Mouse (Mus musculus): ENCODE results near the gene Nalcn. TPM values are rescaled to one million over a fixed set of nuclear protein-coding genes. Genes with fewer than 3 reads are reported as not detected.

Gene Nalcn
- polyA plus RNA-seq, 1 experiment from 2014 or later = 0.03 TPM

DNA sequence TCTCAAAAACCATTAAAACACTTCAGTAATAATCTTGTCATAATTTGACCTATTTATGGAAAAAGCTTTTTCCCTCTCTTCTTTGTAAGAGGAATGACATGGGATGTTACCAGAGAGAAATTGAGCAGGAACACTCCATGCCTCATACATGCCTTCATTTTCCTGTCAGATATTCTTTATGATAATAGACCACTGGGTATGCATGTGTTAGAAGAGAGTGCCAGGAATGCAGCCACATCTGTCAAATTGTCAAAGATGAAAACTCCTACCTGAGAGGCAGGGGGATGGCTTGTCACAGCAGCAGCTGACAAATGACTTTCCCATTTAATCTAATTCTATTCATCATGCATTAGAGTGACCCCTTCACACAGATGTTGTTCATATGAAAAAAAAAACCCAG is 131.4 kb downstream of the Nalcn start:
- Histone ChIP-seq H3K36me3 (no peaks in the 10 kb centered on the region), H3K27me3 (no peaks in the 10 kb centered on the region), H3K9ac (no peak overlapping the region), H3K4me2 (no peak overlapping the region), H3K4me1 (replicated peaks) (no peaks in the 10 kb centered on the region), H3K4me3 (replicated peaks) (no peak overlapping the region), H3K27ac (no peak overlapping the region), H3K9me3 (replicated peaks) (no peaks in the 10 kb centered on the region)
- no peak for ATAC-seq (ENCODE audit: low read depth)
- no peak for DNase-seq

DNA sequence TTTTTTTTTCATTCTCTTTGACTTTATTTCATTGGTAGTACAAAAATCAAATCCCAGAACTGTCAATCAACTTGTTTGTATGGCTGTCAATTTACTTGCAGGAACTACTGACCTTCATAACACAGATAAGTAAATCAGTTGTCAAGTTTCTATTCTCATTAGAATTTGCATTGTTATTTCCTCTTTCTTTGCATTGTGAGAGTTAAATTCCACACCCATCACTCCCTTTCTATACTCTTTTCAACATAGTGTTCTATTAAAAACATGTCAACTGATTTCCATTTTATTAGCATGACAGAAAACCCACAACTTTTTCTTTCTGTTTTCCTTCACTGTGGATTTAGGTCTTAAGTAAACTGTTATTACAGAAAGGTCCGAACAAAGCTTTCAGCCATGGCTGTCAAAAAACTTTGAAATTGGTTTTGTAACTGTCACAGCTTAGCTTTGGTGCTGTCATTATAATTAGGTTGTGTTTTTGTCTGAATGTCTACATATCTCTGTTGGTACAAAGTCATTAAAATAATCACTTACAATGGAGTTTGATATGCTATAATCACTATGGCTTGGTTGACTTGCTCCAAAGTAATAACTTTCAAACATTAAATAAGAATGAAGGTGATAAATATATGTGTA is 138.3 kb downstream of the Nalcn start:
- WGBS (ENCODE audit: insufficient replicate concordance) = 43% methylated on average over 1 of the region's 1 CpGs
- H3K9me3 ChIP-seq (replicated peaks) = no peaks in the 10 kb centered on the region
- DNase-seq (no peak), ATAC-seq (ENCODE audit: low read depth) (no peak)
- no peaks in the 10 kb centered on the region for H3K36me3 ChIP-seq
- H3K4me3 ChIP-seq (replicated peaks) = no peak overlapping the region
- no peak overlapping the region for H3K9ac ChIP-seq
- no peaks in the 10 kb centered on the region for H3K27me3 ChIP-seq
- H3K27ac ChIP-seq = no peak overlapping the region
- no peaks in the 10 kb centered on the region for H3K4me1 ChIP-seq (replicated peaks)
- no peak overlapping the region for H3K4me2 ChIP-seq

DNA sequence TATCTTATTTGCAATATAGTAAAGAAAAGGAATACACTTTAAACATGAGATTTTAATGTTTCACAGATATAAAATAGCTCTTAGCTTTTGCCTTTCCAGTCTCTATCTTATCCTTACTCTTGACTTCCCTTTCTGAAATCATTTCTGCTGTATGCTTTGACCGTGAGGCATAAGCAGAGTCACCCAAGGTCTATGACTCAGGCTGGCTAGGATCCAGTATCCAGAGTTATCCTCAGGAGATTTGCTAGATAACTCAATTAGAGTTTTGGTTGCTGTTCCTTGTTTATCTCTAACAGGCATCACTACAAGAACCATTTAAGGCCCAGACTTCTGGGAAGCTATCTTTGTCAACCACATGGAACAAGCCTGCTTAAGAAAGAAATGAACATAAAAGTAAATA is 164.9 kb downstream of the Nalcn start:
- no peak for DNase-seq
- ATAC-seq (ENCODE audit: low read depth) = no peak
- no peak overlapping the region for H3K4me2 ChIP-seq
- WGBS (ENCODE audit: insufficient replicate concordance) = 58% methylated on average over 1 of the region's 1 CpGs
- no peaks in the 10 kb centered on the region for H3K9me3 ChIP-seq (replicated peaks)
- no peak overlapping the region for H3K9ac ChIP-seq
- H3K36me3 ChIP-seq = no peaks in the 10 kb centered on the region
- no peaks in the 10 kb centered on the region for H3K27me3 ChIP-seq
- H3K4me1 ChIP-seq (replicated peaks) = no peaks in the 10 kb centered on the region
- H3K27ac ChIP-seq = no peak overlapping the region
- no peak overlapping the region for H3K4me3 ChIP-seq (replicated peaks)

DNA sequence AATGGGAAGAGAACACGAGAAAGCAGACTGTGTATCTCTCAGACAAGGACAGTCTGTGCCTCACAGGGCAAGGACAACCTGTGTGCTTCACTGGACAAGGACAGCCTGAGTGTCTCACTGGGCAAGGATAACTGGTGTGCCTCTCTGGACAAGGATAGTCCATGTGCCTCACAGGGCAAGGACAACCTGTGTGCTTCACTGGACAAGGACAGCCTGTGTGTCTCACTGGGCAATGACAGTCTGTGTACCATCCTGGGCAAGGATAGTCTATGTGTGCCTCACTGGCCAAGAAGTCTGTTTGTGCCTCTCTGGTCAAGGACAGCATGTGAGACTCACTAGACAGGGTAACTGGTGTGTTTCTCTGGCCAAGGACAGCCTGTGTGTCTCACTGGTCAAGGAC is 180.9 kb downstream of the Nalcn start:
- DNase-seq (no peak), ATAC-seq (ENCODE audit: low read depth) (no peak)
- WGBS (ENCODE audit: insufficient replicate concordance) = 38% methylated on average over 1 of the region's 1 CpGs

DNA sequence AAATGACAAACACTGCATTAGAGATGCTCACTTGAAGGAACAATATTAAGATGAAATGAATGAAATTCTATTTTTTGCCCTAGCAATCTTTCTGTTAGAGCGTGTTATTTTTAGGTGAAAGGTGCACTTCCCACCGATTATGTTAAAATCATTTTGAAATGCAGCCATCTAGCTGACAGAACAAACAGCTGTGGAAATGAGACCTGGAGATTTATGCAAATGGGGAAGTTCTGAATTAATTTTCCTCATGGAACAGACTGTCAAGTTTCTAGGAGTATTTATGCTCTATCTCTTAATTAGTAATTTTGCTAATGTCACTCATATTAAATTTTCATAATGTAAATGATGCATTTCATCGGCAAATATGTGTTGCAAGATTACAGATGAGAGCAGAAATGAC is 191.4 kb downstream of the Nalcn start:
- H3K4me3 ChIP-seq (replicated peaks) = no peak overlapping the region
- H3K9me3 ChIP-seq (replicated peaks) = no peaks in the 10 kb centered on the region
- DNase-seq (no peak), ATAC-seq (ENCODE audit: low read depth) (no peak)
- WGBS (ENCODE audit: insufficient replicate concordance) = 64% methylated on average over 3 of the region's 3 CpGs
- no peaks in the 10 kb centered on the region for H3K4me1 ChIP-seq (replicated peaks)
- no peak overlapping the region for H3K27ac ChIP-seq
- no peak overlapping the region for H3K4me2 ChIP-seq
- no peaks in the 10 kb centered on the region for H3K27me3 ChIP-seq
- H3K9ac ChIP-seq = no peak overlapping the region
- H3K36me3 ChIP-seq = no peaks in the 10 kb centered on the region

More for the DNA sequence above, 180.9 kb downstream of the Nalcn start:
- Histone ChIP-seq H3K27me3 (no peaks in the 10 kb centered on the region), H3K4me1 (replicated peaks) (no peaks in the 10 kb centered on the region), H3K27ac (no peak overlapping the region), H3K4me3 (replicated peaks) (no peak overlapping the region), H3K9me3 (replicated peaks) (no peaks in the 10 kb centered on the region), H3K4me2 (no peak overlapping the region), H3K9ac (no peak overlapping the region), H3K36me3 (no peaks in the 10 kb centered on the region)

DNA sequence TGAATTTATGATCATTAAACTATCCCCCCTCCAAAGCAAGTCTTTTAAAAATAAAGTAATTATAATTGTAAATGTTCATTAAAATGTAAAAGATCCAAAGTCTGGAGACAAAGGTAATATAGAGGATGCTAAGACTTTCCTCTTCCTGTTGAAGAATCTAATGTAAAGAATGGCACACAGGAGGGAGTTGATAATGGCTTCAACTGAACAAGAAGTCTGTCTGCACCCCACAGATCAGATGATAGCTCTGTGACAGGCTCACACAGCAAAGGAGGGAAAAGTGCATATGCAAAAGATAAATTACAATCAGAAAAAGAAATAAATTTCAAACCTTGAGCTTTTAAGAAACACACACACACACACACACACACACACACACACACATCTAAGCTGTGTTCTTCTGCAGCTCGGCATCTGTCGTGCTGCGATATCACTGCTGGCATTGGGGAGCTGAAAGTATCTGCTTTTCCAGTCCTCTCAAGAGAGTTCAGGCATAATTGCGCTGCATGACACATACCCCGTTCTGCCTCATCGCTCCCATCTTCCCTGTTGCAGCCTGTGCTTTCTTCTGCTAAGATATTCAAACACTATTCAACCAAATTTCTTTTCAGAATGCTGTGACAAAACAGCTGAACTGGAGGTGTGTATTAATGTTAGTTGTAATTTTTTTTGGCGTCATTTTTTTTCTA is 250.6 kb downstream of the Nalcn start:
- DNase-seq = no peak
- no peak for ATAC-seq (ENCODE audit: low read depth)
- WGBS (ENCODE audit: insufficient replicate concordance) = 71% methylated on average over 7 of the region's 7 CpGs
- Histone ChIP-seq H3K4me1 (replicated peaks) (no peaks in the 10 kb centered on the region), H3K36me3 (no peaks in the 10 kb centered on the region), H3K4me2 (no peak overlapping the region), H3K27ac (no peak overlapping the region), H3K27me3 (no peaks in the 10 kb centered on the region), H3K4me3 (replicated peaks) (no peak overlapping the region), H3K9me3 (replicated peaks) (no peaks in the 10 kb centered on the region), H3K9ac (no peak overlapping the region)

DNA sequence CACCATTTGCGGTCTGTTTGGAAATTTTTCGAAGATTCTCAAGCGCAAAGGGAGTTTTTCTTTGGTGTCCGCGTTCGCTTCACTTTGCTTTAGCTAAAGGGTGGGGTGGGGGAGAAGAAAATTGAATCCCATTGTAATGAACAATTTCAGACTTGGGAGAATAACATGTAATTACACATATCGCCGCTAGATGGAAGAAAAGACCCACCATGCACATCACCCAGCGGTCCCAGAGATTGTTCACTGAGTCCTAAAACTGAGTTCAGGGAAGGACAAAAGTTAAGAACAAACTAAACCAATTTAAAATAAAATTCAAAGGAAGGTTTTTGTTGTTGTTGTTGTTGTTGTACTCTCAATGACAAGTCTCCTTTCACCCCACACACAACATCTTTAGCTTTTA is 255.4 kb downstream of the Nalcn start:
- ATAC-seq (ENCODE audit: low read depth) (no peak), DNase-seq (no peak)
- no peaks in the 10 kb centered on the region for H3K27me3 ChIP-seq
- H3K9ac ChIP-seq = no peak overlapping the region
- 10% methylated on average over 9 of the region's 9 CpGs for WGBS (ENCODE audit: insufficient replicate concordance)
- H3K36me3 ChIP-seq = no peaks in the 10 kb centered on the region
- H3K27ac ChIP-seq = no peak overlapping the region
- no peaks in the 10 kb centered on the region for H3K9me3 ChIP-seq (replicated peaks)
- no peaks in the 10 kb centered on the region for H3K4me1 ChIP-seq (replicated peaks)
- no peak overlapping the region for H3K4me3 ChIP-seq (replicated peaks)
- H3K4me2 ChIP-seq = no peak overlapping the region

DNA sequence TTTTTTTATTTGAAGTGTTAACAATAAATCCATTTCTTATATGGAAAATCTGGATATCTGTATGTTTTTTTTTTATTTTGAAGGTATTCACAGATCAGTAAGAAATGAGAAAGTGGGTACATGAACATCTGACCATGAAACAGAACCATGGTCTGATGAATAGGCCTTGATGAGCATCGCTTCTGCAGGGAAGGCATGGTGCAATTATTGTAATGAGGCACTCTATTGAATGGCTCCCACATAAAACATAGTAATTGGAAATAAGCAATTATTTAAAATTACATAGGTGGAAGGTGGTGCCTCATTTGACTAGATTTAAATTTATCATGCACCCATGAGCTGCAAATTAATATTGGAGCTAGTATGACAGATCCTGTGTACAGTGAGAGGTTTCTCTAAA is 267.3 kb downstream of the Nalcn start:
- Histone ChIP-seq H3K4me2 (no peak overlapping the region), H3K36me3 (no peaks in the 10 kb centered on the region), H3K27ac (no peak overlapping the region), H3K9me3 (replicated peaks) (no peaks in the 10 kb centered on the region), H3K4me3 (replicated peaks) (no peak overlapping the region), H3K4me1 (replicated peaks) (no peaks in the 10 kb centered on the region), H3K9ac (no peak overlapping the region), H3K27me3 (no peaks in the 10 kb centered on the region)
- no peak for DNase-seq
- no peak for ATAC-seq (ENCODE audit: low read depth)
- 59% methylated on average over 1 of the region's 1 CpGs for WGBS (ENCODE audit: insufficient replicate concordance)

DNA sequence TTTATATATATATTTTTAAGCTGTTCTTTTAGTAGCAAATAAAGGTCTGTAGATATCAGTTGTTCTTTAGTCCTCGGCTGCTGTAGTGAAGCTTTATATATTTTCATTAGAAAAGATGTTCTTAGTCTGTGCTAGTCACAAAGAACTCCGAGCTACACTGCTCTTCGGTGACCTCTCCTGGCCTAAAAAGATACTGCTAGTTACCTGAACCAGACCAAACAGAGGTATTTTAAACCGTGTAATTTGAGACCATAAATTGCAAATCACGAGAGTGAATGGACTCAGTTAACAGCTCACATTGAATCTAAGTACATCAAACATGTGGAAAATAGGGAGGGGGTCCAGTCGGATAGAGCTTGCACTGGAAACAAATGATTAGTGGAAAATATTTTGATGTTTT is 274.0 kb downstream of the Nalcn start:
- Histone ChIP-seq H3K27ac (no peak overlapping the region), H3K9me3 (replicated peaks) (no peaks in the 10 kb centered on the region), H3K36me3 (no peaks in the 10 kb centered on the region), H3K9ac (no peak overlapping the region), H3K4me1 (replicated peaks) (no peaks in the 10 kb centered on the region), H3K4me2 (no peak overlapping the region), H3K27me3 (no peaks in the 10 kb centered on the region), H3K4me3 (replicated peaks) (no peak overlapping the region)
- 19% methylated on average over 6 of the region's 6 CpGs for WGBS (ENCODE audit: insufficient replicate concordance)
- DNase-seq = no peak
- no peak for ATAC-seq (ENCODE audit: low read depth)

DNA sequence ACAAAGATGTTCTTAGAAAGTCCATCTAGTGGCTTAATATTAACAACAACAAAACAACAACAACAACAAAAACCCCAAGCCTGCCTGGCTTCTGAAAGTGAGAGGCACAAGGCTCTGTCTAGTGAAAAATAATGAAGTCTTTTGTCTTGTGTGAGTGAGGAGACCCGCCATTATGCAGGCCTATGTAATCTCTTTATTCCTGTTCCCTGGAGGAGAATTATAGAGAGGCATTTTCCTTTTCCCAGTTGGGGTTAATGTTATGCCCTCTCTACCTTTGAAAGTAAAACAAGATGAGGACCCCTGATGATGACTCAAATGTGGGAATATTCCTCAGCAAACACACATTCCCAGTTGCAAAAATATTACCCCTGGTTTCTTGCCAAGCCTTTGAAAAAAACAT is 295.1 kb downstream of the Nalcn start:
- no peak overlapping the region for H3K4me3 ChIP-seq (replicated peaks)
- H3K4me2 ChIP-seq = no peak overlapping the region
- DNase-seq (no peak), ATAC-seq (ENCODE audit: low read depth) (no peak)
- H3K9me3 ChIP-seq (replicated peaks) = no peaks in the 10 kb centered on the region
- no peaks in the 10 kb centered on the region for H3K36me3 ChIP-seq
- no peak overlapping the region for H3K9ac ChIP-seq
- H3K27ac ChIP-seq = no peak overlapping the region
- H3K4me1 ChIP-seq (replicated peaks) = no peaks in the 10 kb centered on the region
- 48% methylated on average over 1 of the region's 1 CpGs for WGBS (ENCODE audit: insufficient replicate concordance)
- no peaks in the 10 kb centered on the region for H3K27me3 ChIP-seq

DNA sequence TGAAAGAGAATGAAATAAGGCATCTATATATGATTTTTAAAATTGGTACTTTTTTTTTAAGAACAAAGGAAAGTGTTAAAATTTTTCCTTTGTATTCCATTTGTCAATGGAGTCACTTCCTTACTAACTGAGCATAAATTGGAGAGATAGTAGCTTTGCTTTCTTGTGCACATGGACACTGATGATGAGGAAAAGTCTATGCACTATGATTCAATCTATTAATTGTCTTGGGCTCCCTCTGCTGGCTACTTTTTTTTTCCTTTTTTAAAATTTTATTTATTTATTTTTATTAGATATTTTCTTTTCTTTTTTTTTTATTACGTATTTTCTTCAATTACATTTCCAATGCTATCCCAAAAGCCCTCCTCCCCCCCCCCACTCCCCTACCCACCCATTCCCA is 312.6 kb downstream of the Nalcn start:
- Histone ChIP-seq H3K27me3 (no peaks in the 10 kb centered on the region), H3K4me3 (replicated peaks) (no peak overlapping the region), H3K4me1 (replicated peaks) (no peaks in the 10 kb centered on the region), H3K9ac (no peak overlapping the region), H3K9me3 (replicated peaks) (no peaks in the 10 kb centered on the region), H3K36me3 (no peaks in the 10 kb centered on the region), H3K27ac (no peak overlapping the region), H3K4me2 (no peak overlapping the region)
- WGBS (ENCODE audit: insufficient replicate concordance) = 7% methylated on average over 1 of the region's 1 CpGs
- ATAC-seq (ENCODE audit: low read depth) (no peak), DNase-seq (no peak)

DNA sequence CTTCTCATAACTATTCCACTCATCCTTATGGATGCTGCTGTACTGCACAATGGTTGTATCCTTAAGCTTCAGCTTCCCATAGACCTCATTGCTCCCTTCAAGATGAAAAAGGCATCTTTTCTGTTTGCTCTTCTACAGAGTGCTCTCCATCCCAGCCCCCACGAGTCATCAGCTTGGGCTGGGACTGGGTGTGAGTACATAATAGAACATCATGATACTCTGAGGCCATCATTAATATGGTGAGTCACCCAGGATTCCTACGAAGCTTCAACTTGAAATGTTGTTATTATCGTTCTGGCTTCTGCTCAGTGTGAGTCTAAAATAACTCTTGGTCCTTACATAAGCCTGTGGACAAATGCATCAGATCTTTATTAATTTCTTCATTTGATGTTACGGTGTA is 314.6 kb downstream of the Nalcn start:
- Histone ChIP-seq H3K27me3 (no peaks in the 10 kb centered on the region), H3K4me2 (no peak overlapping the region), H3K9me3 (replicated peaks) (no peaks in the 10 kb centered on the region), H3K9ac (no peak overlapping the region), H3K4me3 (replicated peaks) (no peak overlapping the region), H3K27ac (no peak overlapping the region), H3K4me1 (replicated peaks) (no peaks in the 10 kb centered on the region), H3K36me3 (no peaks in the 10 kb centered on the region)
- WGBS (ENCODE audit: insufficient replicate concordance) = 67% methylated on average over 4 of the region's 4 CpGs
- DNase-seq (no peak), ATAC-seq (ENCODE audit: low read depth) (no peak)

All from liver, embryonic 13.5 days (tissue).